Mouse (Mus musculus): ENCODE measurements at regions not wholly inside any gene's neighbourhood (a gene's known extent, or its start where the extent isn't known, plus 50 kb on each side); places are given as distances from the start of the nearest gene placed in this dataset.

DNA sequence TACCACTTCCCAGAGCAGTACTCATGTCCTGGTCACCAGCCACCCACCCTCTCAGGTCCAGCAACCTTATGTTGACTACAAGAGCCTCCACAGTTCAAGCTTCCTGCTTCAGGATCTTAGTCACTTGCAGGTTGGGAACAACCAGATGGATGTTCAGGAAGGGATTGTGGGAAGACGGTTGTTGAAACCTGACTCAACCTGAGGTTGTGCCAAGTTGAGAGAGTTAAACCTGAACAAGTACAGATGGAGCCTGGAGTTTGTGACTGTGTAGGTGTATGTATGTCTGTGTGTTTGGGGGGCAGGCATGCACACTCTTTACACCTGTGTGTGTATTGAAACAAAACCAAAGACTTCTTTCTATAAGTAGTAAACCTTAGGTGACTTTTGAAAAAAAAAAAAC, 802.9 kb upstream of the Tmem132c start:
- TF ChIP-seq CTCF (IDR thresholded peaks at IDR 0.05; ENCODE audit: low read depth, low read length), result no peak
- TF ChIP-seq POLR2A (IDR thresholded peaks at IDR 0.05; ENCODE audit: insufficient read depth, low read length), result no peak
- no peak for TF ChIP-seq EP300 (IDR thresholded peaks at IDR 0.05; ENCODE audit: insufficient read depth, low read depth, low read length)

Data from ES-Bruce4 (cell line).